Mouse (Mus musculus): ENCODE data around the gene Arsg.

DNA sequence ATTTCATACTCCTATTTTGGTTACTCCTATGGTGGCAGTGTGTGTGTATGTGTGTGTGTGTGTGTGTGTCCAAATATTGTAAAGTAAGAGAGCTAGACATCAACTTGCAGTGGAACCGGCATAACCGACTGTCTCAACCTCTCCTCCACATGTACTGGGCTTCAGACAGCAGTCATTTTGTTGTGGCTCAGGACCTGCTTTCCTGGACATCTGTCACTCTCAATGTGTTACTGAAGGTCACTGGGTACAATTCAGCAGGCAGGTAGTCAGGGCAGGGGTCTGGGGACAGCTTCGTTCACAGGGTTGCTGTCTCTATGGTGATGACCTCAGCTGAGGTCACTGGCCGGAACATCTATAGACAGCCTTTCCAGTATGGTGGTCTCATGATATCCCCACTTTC is 32.6 kb downstream of the Arsg start:
- TF ChIP-seq HCFC1 (IDR thresholded peaks at IDR 0.05; ENCODE audit: low read depth, low read length) (no peak), CTCF (conservative IDR thresholded peaks at IDR 0.05 in 1 of 2, IDR thresholded peaks at IDR 0.05 in 1 of 2; ENCODE audit: low read depth in 2 of 2, low read length in 2 of 2) (no peak), SMC3 (IDR thresholded peaks at IDR 0.05; ENCODE audit: low read depth, low read length) (no peak), JUND (conservative IDR thresholded peaks at IDR 0.05; ENCODE audit: low read depth, low read length) (no peak)

Data from CH12.LX (cell line).